Mouse (Mus musculus) heart, adult 2 months (tissue): ENCODE results near the gene Ntf3.

Experiments used
- CTCF ChIP-seq: fragments of 200-600 bp; IDR thresholded peaks from 2 replicates; pipeline ENCODE4 v1.8.1; 2022; ENCODE audit warnings: antibody characterized with exemption, mild to moderate bottlenecking, moderate library complexity
- POLR2A ChIP-seq: fragments of 200-500 bp; IDR thresholded peaks from 2 replicates; pipeline ENCODE4 v1.6.1; 2011; ENCODE audit warnings: mild to moderate bottlenecking, low read depth, low read length, control low read depth; ENCODE audit not compliant: insufficient read depth

GRCm38 (mm10) chr6:126096085-126096484 lies 70.6 kb downstream of the Ntf3 start:
- TF ChIP-seq POLR2A = 0 out of 2 replicates have a peak, but pooled peaks have one; percentile 19
- TF ChIP-seq CTCF = no peak
